Mouse (Mus musculus): Measurements from ENCODE around the gene Spp2. TPM values are rescaled to one million over a fixed set of nuclear protein-coding genes. Genes with fewer than 3 reads are reported as not detected.
A peak's percentile ranks its signal among the peaks of the same experiment; 100 is the strongest.
"Not testable (repeated sequence)": the region's sequence is repeated elsewhere in the genome, so short reads cannot be mapped to it uniquely, and the experiment has no call there.

Spp2 gene
- polyA plus RNA-seq, 1 experiment from 2014 or later: 0.47 TPM

GRCm38 (mm10) chr1:88446270-88447030 is 39.7 kb downstream of the Spp2 start:
- DNase-seq (peak; percentile 65), ATAC-seq (ENCODE audit: low FRiP score, low TSS enrichment) (no peak)
- peaks cover 13% of the 10 kb centered on the region; the same call in 1 of the 2 replicates for H3K4me1 ChIP-seq (ENCODE audit: control insufficient read depth, insufficient read depth, low read length)
- WGBS: 31% methylated on average over 16 of the region's 16 CpGs
- H3K4me3 ChIP-seq (replicated peaks; ENCODE audit: low read depth, low read length): no peak overlapping the region
- peak overlapping the region; percentile 14; the same call in 1 of the 2 replicates for H3K4me2 ChIP-seq (ENCODE audit: low read length)
- H3K27ac ChIP-seq (replicated peaks; ENCODE audit: low read depth, low read length): peak overlapping the region; percentile 57; the same call in 1 of the 2 replicates
- H3K9ac ChIP-seq (replicated peaks; ENCODE audit: low read length): no peak overlapping the region
- H3K9me3 ChIP-seq (ENCODE audit: control insufficient read depth, low read length): no peaks in the 10 kb centered on the region
- no peaks in the 10 kb centered on the region for H3K27me3 ChIP-seq (ENCODE audit: control insufficient read depth, insufficient read depth, low read length)
- H3K36me3 ChIP-seq (ENCODE audit: control insufficient read depth, insufficient read depth, low read length): no peaks in the 10 kb centered on the region

GRCm38 (mm10) chr1:88447483-88447882 is 40.7 kb downstream of the Spp2 start:
- Histone ChIP-seq H3K4me2 (ENCODE audit: low read length) (0 out of 2 replicates have a peak overlapping the region, but pooled peaks have one; percentile 11), H3K4me3 (replicated peaks; ENCODE audit: low read depth, low read length) (no peak overlapping the region), H3K9ac (replicated peaks; ENCODE audit: low read length) (no peak overlapping the region), H3K9me3 (ENCODE audit: control insufficient read depth, low read length) (no peaks in the 10 kb centered on the region), H3K27ac (replicated peaks; ENCODE audit: low read depth, low read length) (no peak overlapping the region), H3K36me3 (ENCODE audit: control insufficient read depth, insufficient read depth, low read length) (no peaks in the 10 kb centered on the region), H3K4me1 (ENCODE audit: control insufficient read depth, insufficient read depth, low read length) (peaks cover 13% of the 10 kb centered on the region; the same call in 1 of the 2 replicates), H3K27me3 (ENCODE audit: control insufficient read depth, insufficient read depth, low read length) (no peaks in the 10 kb centered on the region)
- 8% methylated on average over 6 of the region's 6 CpGs for WGBS
- DNase-seq (peak; percentile 39), ATAC-seq (ENCODE audit: low FRiP score, low TSS enrichment) (no peak)

- not testable (repeated sequence) for H3K4me2 ChIP-seq (ENCODE audit: low read length); H3K9ac ChIP-seq (replicated peaks; ENCODE audit: low read length); H3K27me3 ChIP-seq (ENCODE audit: control insufficient read depth, insufficient read depth, low read length); DNase-seq; H3K36me3 ChIP-seq (ENCODE audit: control insufficient read depth, insufficient read depth, low read length); H3K4me3 ChIP-seq (replicated peaks; ENCODE audit: low read depth, low read length); H3K9me3 ChIP-seq (ENCODE audit: control insufficient read depth, low read length); ATAC-seq (ENCODE audit: low FRiP score, low TSS enrichment); H3K27ac ChIP-seq (replicated peaks; ENCODE audit: low read depth, low read length)
- H3K4me1 ChIP-seq (ENCODE audit: control insufficient read depth, insufficient read depth, low read length): peaks cover 13% of the 10 kb centered on the region; the same call in 1 of the 2 replicates
- 79% methylated on average over 3 of the region's 3 CpGs for WGBS
Measured at GRCm38 (mm10) chr1:88448094-88448493, 41.3 kb downstream of the Spp2 start.

GRCm38 (mm10) chr1:88449741-88450140 is 43.0 kb downstream of the Spp2 start:
- Histone ChIP-seq H3K9ac (replicated peaks; ENCODE audit: low read length) (no peak overlapping the region), H3K36me3 (ENCODE audit: control insufficient read depth, insufficient read depth, low read length) (no peaks in the 10 kb centered on the region), H3K9me3 (ENCODE audit: control insufficient read depth, low read length) (no peaks in the 10 kb centered on the region), H3K4me1 (ENCODE audit: control insufficient read depth, insufficient read depth, low read length) (peaks cover 13% of the 10 kb centered on the region; the same call in 1 of the 2 replicates), H3K4me2 (ENCODE audit: low read length) (no peak overlapping the region), H3K4me3 (replicated peaks; ENCODE audit: low read depth, low read length) (no peak overlapping the region), H3K27ac (replicated peaks; ENCODE audit: low read depth, low read length) (no peak overlapping the region), H3K27me3 (ENCODE audit: control insufficient read depth, insufficient read depth, low read length) (no peaks in the 10 kb centered on the region)
- no peak for DNase-seq
- WGBS: 92% methylated on average over 2 of the region's 2 CpGs
- no peak for ATAC-seq (ENCODE audit: low FRiP score, low TSS enrichment)

GRCm38 (mm10) chr1:88450668-88451067 is 43.9 kb downstream of the Spp2 start:
- DNase-seq (no peak), ATAC-seq (ENCODE audit: low FRiP score, low TSS enrichment) (no peak)
- H3K4me2 ChIP-seq (ENCODE audit: low read length): no peak overlapping the region
- no peak overlapping the region for H3K4me3 ChIP-seq (replicated peaks; ENCODE audit: low read depth, low read length)
- no peak overlapping the region for H3K27ac ChIP-seq (replicated peaks; ENCODE audit: low read depth, low read length)
- H3K4me1 ChIP-seq (ENCODE audit: control insufficient read depth, insufficient read depth, low read length): peaks cover 13% of the 10 kb centered on the region; the same call in 1 of the 2 replicates
- no peaks in the 10 kb centered on the region for H3K27me3 ChIP-seq (ENCODE audit: control insufficient read depth, insufficient read depth, low read length)
- 86% methylated on average over 4 of the region's 4 CpGs for WGBS
- no peak overlapping the region for H3K9ac ChIP-seq (replicated peaks; ENCODE audit: low read length)
- H3K9me3 ChIP-seq (ENCODE audit: control insufficient read depth, low read length): no peaks in the 10 kb centered on the region
- H3K36me3 ChIP-seq (ENCODE audit: control insufficient read depth, insufficient read depth, low read length): no peaks in the 10 kb centered on the region

GRCm38 (mm10) chr1:88452198-88452597 is 45.4 kb downstream of the Spp2 start:
- Histone ChIP-seq H3K4me1 (ENCODE audit: control insufficient read depth, insufficient read depth, low read length) (peaks cover 5% of the 10 kb centered on the region; the same call in 1 of the 2 replicates), H3K9ac (replicated peaks; ENCODE audit: low read length) (no peak overlapping the region), H3K27ac (replicated peaks; ENCODE audit: low read depth, low read length) (no peak overlapping the region), H3K36me3 (ENCODE audit: control insufficient read depth, insufficient read depth, low read length) (no peaks in the 10 kb centered on the region), H3K4me2 (ENCODE audit: low read length) (no peak overlapping the region), H3K27me3 (ENCODE audit: control insufficient read depth, insufficient read depth, low read length) (no peaks in the 10 kb centered on the region), H3K9me3 (ENCODE audit: control insufficient read depth, low read length) (no peaks in the 10 kb centered on the region), H3K4me3 (replicated peaks; ENCODE audit: low read depth, low read length) (no peak overlapping the region)
- WGBS: 89% methylated on average over 6 of the region's 6 CpGs
- no peak for ATAC-seq (ENCODE audit: low FRiP score, low TSS enrichment)
- DNase-seq: no peak

- H3K4me1 ChIP-seq (ENCODE audit: control insufficient read depth, insufficient read depth, low read length): no peaks in the 10 kb centered on the region
- no peak overlapping the region for H3K4me2 ChIP-seq (ENCODE audit: low read length)
- H3K27ac ChIP-seq (replicated peaks; ENCODE audit: low read depth, low read length): no peak overlapping the region
- 55% methylated on average over 3 of the region's 3 CpGs for WGBS
- no peak for DNase-seq
- H3K27me3 ChIP-seq (ENCODE audit: control insufficient read depth, insufficient read depth, low read length): no peaks in the 10 kb centered on the region
- no peaks in the 10 kb centered on the region for H3K36me3 ChIP-seq (ENCODE audit: control insufficient read depth, insufficient read depth, low read length)
- ATAC-seq (ENCODE audit: low FRiP score, low TSS enrichment): no peak
- no peak overlapping the region for H3K9ac ChIP-seq (replicated peaks; ENCODE audit: low read length)
- H3K4me3 ChIP-seq (replicated peaks; ENCODE audit: low read depth, low read length): no peak overlapping the region
- no peaks in the 10 kb centered on the region for H3K9me3 ChIP-seq (ENCODE audit: control insufficient read depth, low read length)
Measured at GRCm38 (mm10) chr1:88454703-88455102, 47.9 kb downstream of the Spp2 start.

- 74% methylated on average over 3 of the region's 3 CpGs for WGBS
- ATAC-seq (ENCODE audit: low FRiP score, low TSS enrichment): no peak
Measured at GRCm38 (mm10) chr1:88455761-88456160, 49.0 kb downstream of the Spp2 start.

More at GRCm38 (mm10) chr1:88455761-88456160, 49.0 kb downstream of the Spp2 start:
- no peak for DNase-seq
- no peaks in the 10 kb centered on the region for H3K27me3 ChIP-seq (ENCODE audit: control insufficient read depth, insufficient read depth, low read length)
- no peaks in the 10 kb centered on the region for H3K9me3 ChIP-seq (ENCODE audit: control insufficient read depth, low read length)
- no peaks in the 10 kb centered on the region for H3K4me1 ChIP-seq (ENCODE audit: control insufficient read depth, insufficient read depth, low read length)
- H3K4me3 ChIP-seq (replicated peaks; ENCODE audit: low read depth, low read length): no peak overlapping the region
- H3K27ac ChIP-seq (replicated peaks; ENCODE audit: low read depth, low read length): no peak overlapping the region
- H3K36me3 ChIP-seq (ENCODE audit: control insufficient read depth, insufficient read depth, low read length): no peaks in the 10 kb centered on the region
- no peak overlapping the region for H3K9ac ChIP-seq (replicated peaks; ENCODE audit: low read length)
- H3K4me2 ChIP-seq (ENCODE audit: low read length): no peak overlapping the region
